Mouse (Mus musculus) testis, adult 2 months (tissue): ENCODE data around the gene Ppp1r9a. TPM values are rescaled to one million over a fixed set of nuclear protein-coding genes. Genes with fewer than 3 reads are reported as not detected.
"Not testable (repeated sequence)": the region's sequence is repeated elsewhere in the genome, so short reads cannot be mapped to it uniquely, and the experiment has no call there.

Experiments used
- H3K27ac ChIP-seq: fragments of 200-500 bp; 2 replicates; pipeline ENCODE4 v1.5.1; 2012; ENCODE audit warnings: low read depth, low read length; ENCODE audit not compliant: control insufficient read depth, insufficient read depth
- H3K27me3 ChIP-seq: fragments of 200-500 bp; 2 replicates; pipeline ENCODE4 v1.6.1; 2012; ENCODE audit warnings: mild to moderate bottlenecking, low read length, moderate library complexity; ENCODE audit not compliant: control insufficient read depth, insufficient read depth
- H3K36me3 ChIP-seq: fragments of 200-500 bp; 2 replicates; pipeline ENCODE4 v1.6.1; 2012; ENCODE audit warnings: mild to moderate bottlenecking, low read length; ENCODE audit not compliant: control insufficient read depth, insufficient read depth
- H3K4me1 ChIP-seq: fragments of 200-500 bp; 2 replicates; pipeline ENCODE4 v1.6.1; 2012; ENCODE audit warnings: low read length; ENCODE audit not compliant: control insufficient read depth, insufficient read depth
- H3K4me3 ChIP-seq: fragments of 200-500 bp; 2 replicates; pipeline ENCODE4 v1.5.1; 2012; ENCODE audit warnings: low read depth, mild to moderate bottlenecking, low read length, moderate library complexity, mixed read lengths; ENCODE audit not compliant: control insufficient read depth
- CTCF ChIP-seq: fragments of 200-500 bp; IDR thresholded peaks from 2 replicates; pipeline ENCODE4 v1.5.1; 2012; ENCODE audit warnings: low read depth, mild to moderate bottlenecking, inconsistent platforms, low read length, moderate library complexity; ENCODE audit not compliant: control insufficient read depth, insufficient read depth, insufficient replicate concordance
- POLR2A ChIP-seq: fragments of 200-500 bp; IDR thresholded peaks from 2 replicates; pipeline ENCODE4 v1.6.1; 2012; ENCODE audit warnings: low read depth, mild to moderate bottlenecking, inconsistent platforms, low read length, moderate library complexity; ENCODE audit not compliant: control insufficient read depth
- polyA plus RNA-seq: library from polyadenylated mRNA; depleted of rRNA; stranded (reverse); fragments of >200 nt; gene quantifications from 2 replicates; pipeline ENCODE4 v1.2.3, GENCODE M21; 2012

Ppp1r9a gene
- polyA plus RNA-seq, 1 experiment: 8.5 TPM

- peaks cover 7% of the 10 kb centered on the region for H3K4me1 ChIP-seq
- peak overlapping the region; percentile 93 for H3K27ac ChIP-seq
- H3K4me3 ChIP-seq: peak overlapping the region; percentile 91
- H3K36me3 ChIP-seq: no peaks in the 10 kb centered on the region
- no peak for TF ChIP-seq POLR2A
- TF ChIP-seq CTCF: no peak
- H3K27me3 ChIP-seq: no peaks in the 10 kb centered on the region
These were observed 773 bp downstream of the Ppp1r9a start for GRCm38 (mm10) chr6:4903325-4904054.

- peak overlapping the region; percentile 56 for H3K27ac ChIP-seq
- no peaks in the 10 kb centered on the region for H3K36me3 ChIP-seq
- peak overlapping the region; percentile 46 for H3K4me3 ChIP-seq
- H3K4me1 ChIP-seq: peaks cover 7% of the 10 kb centered on the region
- no peaks in the 10 kb centered on the region for H3K27me3 ChIP-seq
- TF ChIP-seq POLR2A: no peak
- no peak for TF ChIP-seq CTCF
These were observed 1.3 kb downstream of the Ppp1r9a start for GRCm38 (mm10) chr6:4904055-4904450.

- Histone ChIP-seq H3K4me1 (no peaks in the 10 kb centered on the region), H3K36me3 (no peaks in the 10 kb centered on the region), H3K27me3 (no peaks in the 10 kb centered on the region), H3K27ac (no peak overlapping the region; the same call in 1 of the 2 replicates), H3K4me3 (no peak overlapping the region)
- TF ChIP-seq CTCF: no peak
- no peak for TF ChIP-seq POLR2A
These were observed 7.4 kb downstream of the Ppp1r9a start for GRCm38 (mm10) chr6:4910042-4910634.

- Histone ChIP-seq H3K27me3 (no peaks in the 10 kb centered on the region), H3K4me1 (no peaks in the 10 kb centered on the region), H3K36me3 (no peaks in the 10 kb centered on the region), H3K4me3 (no peak overlapping the region), H3K27ac (no peak overlapping the region)
- TF ChIP-seq CTCF (no peak), POLR2A (no peak)
These were observed 15.8 kb downstream of the Ppp1r9a start for GRCm38 (mm10) chr6:4918470-4918869.

- H3K4me1 ChIP-seq, H3K36me3 ChIP-seq, H3K4me3 ChIP-seq, H3K27me3 ChIP-seq, H3K27ac ChIP-seq: not testable (repeated sequence)
These were observed 21.1 kb downstream of the Ppp1r9a start for GRCm38 (mm10) chr6:4923791-4924190.

GRCm38 (mm10) chr6:4925966-4926687 lies 23.4 kb downstream of the Ppp1r9a start:
- H3K27me3 ChIP-seq: no peaks in the 10 kb centered on the region
- H3K4me3 ChIP-seq: no peak overlapping the region
- no peaks in the 10 kb centered on the region for H3K4me1 ChIP-seq
- TF ChIP-seq POLR2A (no peak), CTCF (no peak)
- H3K36me3 ChIP-seq: no peaks in the 10 kb centered on the region
- 0 out of 2 replicates have a peak overlapping the region, but pooled peaks have one; percentile 40 for H3K27ac ChIP-seq

- Histone ChIP-seq H3K36me3 (no peaks in the 10 kb centered on the region), H3K27me3 (no peaks in the 10 kb centered on the region), H3K4me1 (no peaks in the 10 kb centered on the region), H3K27ac (no peak overlapping the region), H3K4me3 (no peak overlapping the region)
- TF ChIP-seq POLR2A (no peak), CTCF (no peak)
These were observed 27.6 kb downstream of the Ppp1r9a start for GRCm38 (mm10) chr6:4930321-4930720.
